Mouse (Mus musculus): ENCODE measurements around the gene Lce6a.

Lce6a gene

GRCm38 (mm10) chr3:92621560-92621959, at the start of gene Lce6a:
Lce6a (minus strand) TSS chr3:92621660.
- DNase-seq (ENCODE audit: extremely low read depth, insufficient read length, low spot score) = no peak

DNA sequence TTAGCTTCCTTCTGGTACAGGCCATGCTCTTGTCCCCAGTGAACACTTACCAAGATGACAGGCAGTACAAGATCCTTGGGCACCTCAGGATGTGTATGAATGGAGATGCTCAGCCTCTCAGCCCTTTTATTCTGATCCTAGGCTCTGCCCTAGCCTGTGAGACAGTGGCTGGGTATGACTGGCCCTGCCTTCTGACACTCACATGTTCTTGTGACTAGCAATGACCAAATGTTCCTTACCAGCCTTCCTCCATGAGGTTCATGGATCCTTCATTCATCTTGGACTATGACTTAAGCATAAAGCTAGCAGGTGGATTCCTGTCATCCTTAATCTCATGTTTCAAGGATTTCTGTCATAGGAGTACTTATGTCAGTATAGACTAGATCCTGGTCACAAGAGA, 48.8 kb upstream of the Lce6a start, which contains the start of gene Lce1a2:
Gene Lce1a2, minus strand, starts transcription at position 101 of the 400 bp plus-strand sequence.
- DNase-seq (ENCODE audit: extremely low read depth, insufficient read length, low spot score) = no peak

DNA sequence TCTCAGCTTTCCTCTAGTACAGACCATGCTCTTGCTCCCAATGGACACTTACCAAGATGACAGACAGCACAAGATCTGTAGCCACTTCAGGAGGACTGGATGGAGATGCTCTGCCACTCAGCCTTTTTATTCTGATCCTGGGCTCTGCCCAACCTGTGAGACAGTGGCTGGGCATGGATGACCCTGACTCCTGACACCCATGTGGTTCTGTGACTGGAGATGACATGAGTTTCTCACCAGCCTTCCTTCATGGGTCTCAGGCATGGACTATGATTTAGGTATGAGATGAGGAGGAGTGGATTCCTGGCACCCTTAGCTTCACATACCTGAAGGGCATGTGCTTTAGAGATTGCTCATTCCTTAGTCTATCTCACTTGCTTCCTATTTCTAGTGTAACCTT, 35.4 kb upstream of the Lce6a start, which contains the start of gene Lce1b:
Gene Lce1b, minus strand, starts transcription at position 101 of the 400 bp plus-strand sequence.
- DNase-seq (ENCODE audit: extremely low read depth, insufficient read length, low spot score) = no peak

DNA sequence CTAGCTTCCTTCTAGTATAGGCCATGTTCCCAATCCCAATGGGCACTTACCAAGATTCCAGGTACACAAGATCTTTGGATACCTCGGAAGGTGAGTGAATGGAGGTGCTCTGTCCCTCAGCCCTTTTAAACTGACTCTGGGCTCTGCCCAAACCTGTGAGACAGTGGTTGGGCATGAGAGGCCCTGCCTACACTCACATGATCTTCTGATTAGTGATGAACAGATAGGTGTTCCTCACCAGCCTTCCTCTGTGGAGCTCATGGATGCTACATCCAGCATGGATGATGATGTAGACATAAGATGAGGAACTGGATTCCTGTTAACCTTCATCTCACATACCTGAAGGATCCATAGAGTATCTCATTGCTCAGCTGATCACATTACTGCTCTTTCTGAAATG, 26.7 kb upstream of the Lce6a start, which contains the start of gene Lce1a1:
Gene Lce1a1, minus strand, starts transcription at position 101 of the 400 bp plus-strand sequence.
- no peak for DNase-seq (ENCODE audit: extremely low read depth, insufficient read length, low spot score)

GRCm38 (mm10) chr3:92639854-92640253, 18.4 kb upstream of the Lce6a start:
- no peak for DNase-seq (ENCODE audit: extremely low read depth, insufficient read length, low spot score)

- DNase-seq (ENCODE audit: extremely low read depth, insufficient read length, low spot score) = no peak
Observed at GRCm38 (mm10) chr3:92638653-92638991, 17.2 kb upstream of the Lce6a start.

DNA sequence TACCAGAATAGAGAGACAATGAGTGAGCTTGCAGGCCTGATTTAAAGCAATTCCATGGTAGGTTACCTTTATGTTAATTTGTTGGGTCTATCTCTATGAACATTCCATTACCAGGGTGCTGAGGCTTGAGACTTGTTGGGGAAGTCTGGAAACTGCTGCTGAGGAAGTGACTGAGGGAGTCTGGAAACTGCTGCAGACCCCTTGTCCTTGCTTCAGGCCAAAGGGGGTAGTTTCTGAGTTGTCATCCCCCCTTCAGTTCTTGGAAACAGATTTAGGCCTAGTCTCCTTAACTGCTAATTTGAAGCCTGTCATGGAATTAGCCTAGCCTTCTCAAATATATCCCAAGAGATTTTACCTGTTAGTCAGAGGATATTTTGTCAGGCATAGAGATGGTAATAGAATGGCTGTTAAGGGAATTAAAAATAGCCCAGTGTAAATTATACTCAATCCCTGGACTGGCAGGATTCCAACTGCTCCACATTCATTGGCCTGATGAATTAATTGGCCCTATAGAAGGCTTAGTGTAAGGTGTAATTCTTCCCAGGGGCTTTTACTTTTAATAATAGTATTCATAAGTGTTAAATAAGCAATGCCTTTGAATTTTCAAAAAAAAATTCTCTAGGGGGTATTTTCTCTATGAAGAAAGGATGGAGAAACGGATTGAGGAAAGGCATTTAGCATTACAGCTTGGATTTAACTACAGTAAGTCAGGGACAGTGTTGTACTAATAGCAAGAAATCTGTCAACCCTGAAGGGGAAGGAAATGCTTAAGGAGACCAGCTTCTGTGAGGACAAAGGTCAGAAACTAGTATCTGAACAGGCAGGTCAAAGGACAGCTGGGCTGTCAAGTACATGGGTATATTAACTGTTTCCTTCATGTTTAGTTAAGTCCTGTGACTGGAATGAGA, 16.5 kb upstream of the Lce6a start:
- DNase-seq (ENCODE audit: extremely low read depth, insufficient read length, low spot score) = no peak

DNA sequence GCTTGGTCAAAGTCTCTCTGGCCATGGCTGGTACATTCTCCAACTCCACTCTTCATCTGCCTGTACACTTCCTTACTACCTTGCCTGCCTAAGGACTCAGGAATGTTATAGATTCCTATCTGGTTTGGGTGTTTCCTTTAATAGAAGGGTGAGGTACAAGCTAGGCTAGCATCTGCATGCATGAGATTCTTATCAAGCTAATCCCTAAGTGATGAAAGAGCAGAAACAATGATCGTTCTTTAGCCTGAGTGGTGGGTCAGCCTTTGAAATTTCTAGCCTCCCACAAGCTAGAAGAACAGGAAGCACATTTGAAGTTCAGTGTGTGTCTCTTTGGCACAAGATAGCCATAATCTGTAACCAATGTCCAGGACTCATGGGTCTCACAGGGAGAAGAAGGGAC, 11.7 kb downstream of the Lce6a start:
- DNase-seq (ENCODE audit: extremely low read depth, insufficient read length, low spot score) = peak; percentile 18

DNA sequence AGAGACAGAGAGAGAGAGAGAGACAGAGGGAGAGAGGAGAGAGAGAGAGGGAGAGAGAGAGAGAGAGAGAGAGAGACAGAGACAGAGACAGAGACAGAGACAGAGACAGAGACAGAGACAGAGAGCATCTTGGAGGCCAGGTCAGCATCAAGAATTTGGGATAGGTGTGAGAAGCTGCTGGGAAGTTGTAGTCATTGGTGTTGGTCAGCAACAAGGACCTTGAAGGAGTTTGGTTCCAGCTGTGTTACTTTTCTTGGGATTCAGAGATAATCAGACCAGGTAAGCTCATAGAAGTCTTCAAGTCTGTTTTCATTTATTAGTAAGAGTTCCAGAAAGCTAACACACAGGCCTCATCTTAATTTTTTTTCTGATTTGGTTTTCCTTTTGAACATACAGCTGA, 14.1 kb downstream of the Lce6a start, which contains the start of gene 2210017I01Rik:
Gene 2210017I01Rik, minus strand, starts transcription at position 101 of the 400 bp plus-strand sequence.
- no peak for DNase-seq (ENCODE audit: extremely low read depth, insufficient read length, low spot score)

GRCm38 (mm10) chr3:92602169-92602568, 19.3 kb downstream of the Lce6a start:
- no peak for DNase-seq (ENCODE audit: extremely low read depth, insufficient read length, low spot score)

DNA sequence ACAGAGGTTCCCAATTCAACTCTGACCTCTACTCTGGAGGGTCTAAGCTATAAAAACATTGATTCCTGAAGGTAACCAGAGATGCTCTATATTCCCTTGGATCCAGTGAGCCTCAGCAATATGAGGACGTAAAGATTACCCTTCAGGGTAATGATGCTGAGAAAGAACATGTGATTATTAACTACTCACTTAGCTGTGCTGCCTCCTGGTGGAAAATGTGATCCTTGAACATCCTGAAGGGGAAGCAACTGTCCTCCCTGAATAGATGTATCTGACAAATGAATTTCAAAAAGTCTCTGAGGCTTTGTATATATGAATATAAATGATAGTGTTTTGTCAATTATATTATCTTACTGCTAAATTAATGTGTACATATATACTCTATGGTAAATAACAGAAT, 21.0 kb downstream of the Lce6a start:
- DNase-seq (ENCODE audit: extremely low read depth, insufficient read length, low spot score) = no peak

- DNase-seq (ENCODE audit: extremely low read depth, insufficient read length, low spot score) = no peak
Observed at GRCm38 (mm10) chr3:92599973-92600372, 21.5 kb downstream of the Lce6a start.

- DNase-seq (ENCODE audit: extremely low read depth, insufficient read length, low spot score) = no peak
Observed at GRCm38 (mm10) chr3:92598429-92598828, 23.0 kb downstream of the Lce6a start.

GRCm38 (mm10) chr3:92588858-92589257, 32.6 kb downstream of the Lce6a start, which contains the start of gene Smcp:
Smcp (minus strand) TSS chr3:92588997.
- DNase-seq (ENCODE audit: extremely low read depth, insufficient read length, low spot score) = no peak

- no peak for DNase-seq (ENCODE audit: extremely low read depth, insufficient read length, low spot score)
Observed at GRCm38 (mm10) chr3:92587190-92587589, 34.3 kb downstream of the Lce6a start.

DNA sequence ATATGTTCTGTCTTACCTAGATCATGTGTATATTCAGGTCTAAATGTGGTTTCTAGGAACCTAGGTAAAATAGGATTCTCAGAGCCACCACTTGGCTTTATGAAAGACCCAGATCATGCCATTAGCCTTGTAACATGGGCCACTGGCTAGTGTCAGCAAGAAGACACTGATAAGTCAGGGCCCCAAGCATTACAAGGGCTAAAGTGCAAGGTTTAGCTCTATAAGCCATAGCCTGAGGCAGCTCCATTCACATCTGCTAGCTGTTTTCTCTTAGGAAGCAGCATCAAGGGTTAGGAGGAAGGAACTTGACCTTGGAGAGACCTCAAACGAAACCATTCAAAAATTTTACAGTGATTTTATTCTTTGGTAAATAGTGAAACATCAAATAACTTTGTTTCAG, 36.4 kb downstream of the Lce6a start:
- no peak for DNase-seq (ENCODE audit: extremely low read depth, insufficient read length, low spot score)

- no peak for DNase-seq (ENCODE audit: extremely low read depth, insufficient read length, low spot score)
Observed at GRCm38 (mm10) chr3:92583164-92583826, 38.2 kb downstream of the Lce6a start.

DNA sequence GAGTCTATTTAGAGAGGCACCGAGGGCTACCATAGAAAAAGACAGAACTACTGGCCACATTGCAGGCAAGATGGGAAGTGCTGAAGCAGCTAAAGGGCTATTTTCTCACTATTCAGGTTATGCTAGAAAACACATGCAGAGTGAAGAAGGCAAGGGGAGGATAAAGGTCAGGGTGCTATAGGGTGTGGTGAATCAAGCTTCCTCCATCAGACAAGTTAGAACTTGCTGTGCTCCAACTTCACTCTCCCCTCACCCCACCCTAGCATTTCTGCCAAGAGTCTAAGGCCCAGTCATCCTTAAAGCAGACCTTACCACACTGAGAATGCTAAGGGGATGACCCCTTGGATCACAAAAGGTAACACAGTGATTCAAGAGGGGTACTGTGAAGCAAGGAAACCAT, 42.0 kb downstream of the Lce6a start:
- DNase-seq (ENCODE audit: extremely low read depth, insufficient read length, low spot score) = no peak

- no peak for DNase-seq (ENCODE audit: extremely low read depth, insufficient read length, low spot score)
Observed at GRCm38 (mm10) chr3:92578652-92579413, 42.6 kb downstream of the Lce6a start.

GRCm38 (mm10) chr3:92573449-92574041, 47.9 kb downstream of the Lce6a start, which contains the start of gene Ivl:
Ivl (minus strand) TSS chr3:92573735.
- DNase-seq (ENCODE audit: extremely low read depth, insufficient read length, low spot score) = no peak
